Mouse (Mus musculus) midbrain, embryonic 15.5 days (tissue): Measurements from ENCODE around the gene Cdiptos. TPM values are rescaled to one million over a fixed set of nuclear protein-coding genes. Genes with fewer than 3 reads are reported as not detected.

Source experiments
- ATAC-seq: fragments of 200-750 bp; cut with Nextera tagmentation; replicated peaks from 2 replicates; pipeline ENCODE4 v1.8.0; 2017; ENCODE audit warnings: moderate TSS enrichment
- H3K27ac ChIP-seq: fragments of 300-500 bp; sonication (generic); 2 replicates; pipeline ENCODE4 v1.5.1; 2015; ENCODE audit warnings: mild to moderate bottlenecking, inconsistent platforms
- H3K27me3 ChIP-seq: fragments of 300-500 bp; sonication (generic); replicated peaks from 2 replicates; pipeline ENCODE4 v1.6.1; 2015; ENCODE audit warnings: inconsistent platforms
- H3K36me3 ChIP-seq: fragments of 300-500 bp; sonication (generic); replicated peaks from 2 replicates; pipeline ENCODE4 v1.6.1; 2015; ENCODE audit warnings: inconsistent platforms
- H3K4me1 ChIP-seq: fragments of 300-500 bp; sonication (generic); 2 replicates; pipeline ENCODE4 v1.6.1; 2015; ENCODE audit warnings: inconsistent platforms
- H3K4me2 ChIP-seq: fragments of 300-500 bp; sonication (generic); 2 replicates; pipeline ENCODE4 v1.6.1; 2015; ENCODE audit warnings: inconsistent platforms, mild to moderate bottlenecking, moderate library complexity
- H3K4me3 ChIP-seq: fragments of 300-500 bp; sonication (generic); 2 replicates; pipeline ENCODE4 v1.5.1; 2015; ENCODE audit warnings: mild to moderate bottlenecking, inconsistent platforms
- H3K9ac ChIP-seq: fragments of 300-500 bp; sonication (generic); 2 replicates; pipeline ENCODE4 v1.6.1; 2015; ENCODE audit warnings: mild to moderate bottlenecking, inconsistent platforms
- H3K9me3 ChIP-seq: fragments of 300-500 bp; sonication (generic); 2 replicates; pipeline ENCODE4 v1.6.1; 2016; ENCODE audit warnings: inconsistent platforms
- WGBS: fragments of 180-500 bp; shearing (Covaris S2); methylation state at CpG from one replicate; pipeline ENCODE4 v1.1.7; 2015; ENCODE audit warnings: mixed read lengths; 5-methylcytosine and 5-hydroxymethylcytosine counted together
- polyA plus RNA-seq: library from polyadenylated mRNA; unstranded; fragments of >200 nt; fragmentation: Nextera tagmentation; extraction: Ambion mirVana; gene quantifications from 2 replicates; pipeline ENCODE4 v1.2.1, GENCODE M21; 2015

Cdiptos gene
- polyA plus RNA-seq, 1 experiment from 2014 or later, result 1.1 TPM

- Histone ChIP-seq H3K4me1 (peaks cover 29% of the 10 kb centered on the region), H3K27me3 (no peaks in the 10 kb centered on the region), H3K9me3 (no peaks in the 10 kb centered on the region), H3K4me3 (no peak overlapping the region), H3K9ac (no peak overlapping the region), H3K36me3 (peaks cover 12% of the 10 kb centered on the region; the same call in 1 of the 2 replicates), H3K27ac (no peak overlapping the region), H3K4me2 (no peak overlapping the region)
- 90% methylated on average over 6 of the region's 6 CpGs for WGBS
- ATAC-seq, result no peak
Measured at GRCm38 (mm10) chr7:127012374-127012773, 36.5 kb upstream of the Cdiptos start.

DNA sequence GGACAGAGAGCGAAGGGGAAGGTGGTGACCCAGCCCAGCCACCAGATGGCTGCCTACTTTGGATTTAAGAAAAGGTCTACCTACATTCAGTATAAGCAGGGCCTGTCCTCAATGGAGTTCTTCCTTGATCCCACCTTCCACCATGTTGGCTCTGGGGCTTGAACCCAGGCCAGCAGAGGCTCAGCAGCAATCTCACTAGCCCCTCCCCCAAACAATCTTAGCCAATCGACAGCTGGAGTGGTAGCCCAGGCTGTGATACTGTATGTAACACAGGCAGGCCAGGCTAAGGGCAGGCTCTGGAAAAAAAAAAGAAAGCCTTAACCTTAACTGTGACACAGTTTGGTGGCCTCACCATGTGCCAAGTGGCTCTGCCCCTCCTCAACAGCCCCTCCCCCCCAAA lies 35.8 kb upstream of the Cdiptos start:
- ATAC-seq, result no peak
- Histone ChIP-seq H3K4me2 (no peak overlapping the region), H3K27ac (no peak overlapping the region), H3K27me3 (no peaks in the 10 kb centered on the region), H3K4me3 (no peak overlapping the region), H3K36me3 (peaks cover 12% of the 10 kb centered on the region; the same call in 1 of the 2 replicates), H3K9ac (no peak overlapping the region), H3K4me1 (peaks cover 28% of the 10 kb centered on the region), H3K9me3 (no peaks in the 10 kb centered on the region)
- WGBS, result 79% methylated on average over 2 of the region's 2 CpGs

DNA sequence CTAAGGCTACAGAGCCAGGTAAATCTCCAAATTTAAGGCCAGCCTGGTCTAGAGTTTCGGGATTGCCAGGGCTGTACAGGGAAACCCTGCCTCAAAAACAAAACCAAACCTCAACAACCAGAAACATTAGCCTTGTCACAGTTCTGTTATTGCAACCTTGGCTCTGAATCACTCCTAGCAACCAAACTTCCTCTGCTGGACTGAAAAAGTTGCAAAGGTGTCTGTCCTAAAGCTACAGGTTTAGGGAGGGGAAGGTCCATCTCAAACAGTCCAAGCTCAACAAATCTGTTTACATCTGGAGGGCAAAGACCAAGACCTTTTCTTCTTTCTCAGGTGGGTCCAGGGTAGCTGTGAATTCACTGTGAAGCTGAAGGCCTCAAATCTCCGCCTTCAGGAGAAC lies 35.2 kb upstream of the Cdiptos start:
- Histone ChIP-seq H3K4me2 (no peak overlapping the region), H3K4me1 (peaks cover 25% of the 10 kb centered on the region), H3K4me3 (no peak overlapping the region), H3K9ac (no peak overlapping the region), H3K9me3 (no peaks in the 10 kb centered on the region), H3K36me3 (peaks cover 12% of the 10 kb centered on the region; the same call in 1 of the 2 replicates), H3K27ac (no peak overlapping the region), H3K27me3 (no peaks in the 10 kb centered on the region)
- ATAC-seq, result no peak
- 96% methylated on average over 2 of the region's 2 CpGs for WGBS

DNA sequence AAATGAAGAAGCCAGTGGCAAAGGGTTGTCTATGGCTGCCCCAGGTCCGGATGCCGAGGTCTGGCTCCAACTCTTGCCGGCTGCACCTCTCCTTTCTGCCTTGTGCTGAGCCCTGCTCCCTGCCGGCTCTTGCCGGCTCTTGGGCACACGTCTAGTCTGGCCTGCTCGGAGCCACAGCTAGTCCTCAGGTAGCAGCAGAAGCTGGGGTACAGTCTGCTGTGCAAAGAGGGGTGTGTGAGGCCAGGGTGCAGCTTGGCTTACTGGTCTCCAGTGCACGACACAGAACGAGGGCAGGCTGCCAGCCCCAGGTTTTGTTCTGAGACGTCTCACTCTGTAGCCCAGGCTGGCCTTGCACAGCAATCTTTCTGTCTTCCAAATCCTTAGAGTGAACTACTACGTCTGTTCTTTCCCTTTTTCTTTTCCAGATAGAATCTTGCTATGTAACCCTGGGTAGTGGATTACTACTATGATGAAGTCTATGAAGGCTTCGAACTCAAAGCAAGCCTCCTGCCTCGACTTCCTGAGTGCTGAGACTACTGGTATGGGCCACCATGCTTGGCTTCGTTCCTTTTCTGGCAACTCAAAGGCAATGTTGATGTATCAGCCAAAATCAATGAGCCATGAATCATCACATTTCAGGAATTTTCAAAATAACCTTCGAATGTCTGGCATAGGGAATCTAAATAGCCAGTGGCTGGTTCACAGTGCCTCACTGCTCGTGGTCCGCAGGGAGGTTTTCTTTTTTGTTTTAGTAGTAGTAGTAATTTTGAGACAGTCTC lies 33.6 kb upstream of the Cdiptos start:
- Histone ChIP-seq H3K4me3 (no peak overlapping the region), H3K4me2 (no peak overlapping the region), H3K9ac (no peak overlapping the region), H3K27me3 (no peaks in the 10 kb centered on the region), H3K27ac (no peak overlapping the region), H3K4me1 (peaks cover 9% of the 10 kb centered on the region), H3K36me3 (0 out of 2 replicates have a peak, but pooled peaks cover 8% of the 10 kb centered on the region), H3K9me3 (no peaks in the 10 kb centered on the region)
- no peak for ATAC-seq
- WGBS, result 83% methylated on average over 17 of the region's 17 CpGs

DNA sequence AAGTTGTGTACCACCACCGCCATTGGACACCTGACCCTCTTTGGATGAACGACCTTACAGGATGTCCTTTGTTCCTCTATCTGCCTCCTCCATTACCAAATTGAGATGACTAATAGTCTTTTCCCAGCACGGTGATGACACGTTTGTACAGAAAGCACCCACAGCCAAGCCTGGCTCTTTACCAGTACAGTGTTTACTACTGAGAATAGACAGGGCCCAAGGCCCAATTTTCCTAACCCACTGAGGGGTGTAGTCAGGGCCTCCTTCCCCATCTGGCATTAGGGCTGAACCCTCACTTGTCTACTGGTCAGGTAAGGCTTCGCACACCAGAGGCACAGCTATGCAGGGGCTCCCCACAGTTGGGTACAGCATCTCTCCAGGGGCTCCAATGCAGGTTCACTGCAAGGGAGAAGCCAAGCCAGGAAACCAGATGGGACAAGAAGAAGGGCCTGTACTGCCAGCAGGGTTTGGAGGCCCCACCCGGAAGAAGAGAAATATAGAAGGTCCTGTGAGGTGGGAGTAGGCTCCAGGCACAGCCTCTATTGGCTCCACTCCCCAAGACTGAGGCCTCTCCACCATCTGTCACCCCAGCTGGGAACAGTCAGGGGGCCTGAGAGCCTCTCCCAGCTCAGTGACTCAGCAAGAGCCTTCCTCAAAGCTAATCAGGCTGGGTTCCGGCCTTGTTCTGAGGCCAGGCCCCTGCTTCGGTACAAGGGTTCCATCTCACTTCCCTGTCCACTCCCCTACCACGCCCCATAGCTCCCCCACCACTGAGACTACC lies 32.5 kb upstream of the Cdiptos start:
- Histone ChIP-seq H3K9ac (no peak overlapping the region), H3K36me3 (0 out of 2 replicates have a peak, but pooled peaks cover 6% of the 10 kb centered on the region), H3K27ac (peak overlapping the region; percentile 40; the same call in 1 of the 2 replicates), H3K27me3 (no peaks in the 10 kb centered on the region), H3K4me3 (no peak overlapping the region), H3K9me3 (no peaks in the 10 kb centered on the region), H3K4me2 (no peak overlapping the region), H3K4me1 (peaks cover 2% of the 10 kb centered on the region; the same call in 1 of the 2 replicates)
- WGBS, result 67% methylated on average over 9 of the region's 9 CpGs
- ATAC-seq, result no peak

GRCm38 (mm10) chr7:127007313-127008024 lies 31.6 kb upstream of the Cdiptos start:
- Histone ChIP-seq H3K9me3 (no peaks in the 10 kb centered on the region), H3K27ac (no peak overlapping the region), H3K4me2 (no peak overlapping the region), H3K27me3 (no peaks in the 10 kb centered on the region), H3K36me3 (no peaks in the 10 kb centered on the region), H3K4me1 (no peaks in the 10 kb centered on the region), H3K9ac (no peak overlapping the region), H3K4me3 (no peak overlapping the region)
- 89% methylated on average over 6 of the region's 6 CpGs for WGBS
- no peak for ATAC-seq

DNA sequence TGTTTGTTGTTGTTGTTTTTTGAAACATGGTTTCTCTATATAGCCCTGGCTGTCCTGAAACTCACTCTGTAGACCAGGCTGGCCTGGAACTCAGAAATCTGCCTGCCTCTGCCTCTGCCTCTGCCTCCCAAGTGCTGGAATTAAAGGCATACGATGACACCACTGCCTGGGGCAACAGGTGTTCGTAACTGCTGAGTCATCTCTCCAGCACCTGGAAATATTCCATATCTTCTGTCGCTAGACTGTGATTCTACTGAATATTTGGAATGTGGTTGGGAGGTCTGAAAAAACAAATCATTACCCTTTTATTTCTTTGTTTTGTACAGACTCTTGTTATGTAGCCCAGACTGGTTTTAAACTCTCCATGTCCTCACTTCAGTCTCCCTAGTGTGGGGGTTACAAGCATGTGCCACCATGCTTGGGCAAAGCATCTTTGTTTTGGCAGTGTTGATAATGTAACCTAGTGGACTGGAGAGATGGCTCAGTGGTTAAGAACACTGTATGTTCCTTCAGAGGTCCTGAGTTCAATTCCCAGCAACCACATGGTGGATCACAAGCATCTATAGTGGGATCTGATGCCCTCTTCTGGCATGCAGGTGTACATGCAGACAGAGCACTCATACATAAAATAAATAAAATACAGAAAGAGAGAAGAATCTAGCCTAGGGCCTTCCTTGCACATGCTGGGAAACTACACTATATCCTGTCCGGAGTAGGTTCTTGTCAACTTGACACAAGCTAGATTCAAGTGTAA lies 28.4 kb upstream of the Cdiptos start:
- Histone ChIP-seq H3K27me3 (no peaks in the 10 kb centered on the region), H3K9me3 (no peaks in the 10 kb centered on the region), H3K4me1 (no peaks in the 10 kb centered on the region), H3K9ac (no peak overlapping the region), H3K36me3 (no peaks in the 10 kb centered on the region), H3K4me3 (no peak overlapping the region), H3K27ac (no peak overlapping the region), H3K4me2 (no peak overlapping the region)
- no peak for ATAC-seq
- 93% methylated on average over 4 of the region's 4 CpGs for WGBS

DNA sequence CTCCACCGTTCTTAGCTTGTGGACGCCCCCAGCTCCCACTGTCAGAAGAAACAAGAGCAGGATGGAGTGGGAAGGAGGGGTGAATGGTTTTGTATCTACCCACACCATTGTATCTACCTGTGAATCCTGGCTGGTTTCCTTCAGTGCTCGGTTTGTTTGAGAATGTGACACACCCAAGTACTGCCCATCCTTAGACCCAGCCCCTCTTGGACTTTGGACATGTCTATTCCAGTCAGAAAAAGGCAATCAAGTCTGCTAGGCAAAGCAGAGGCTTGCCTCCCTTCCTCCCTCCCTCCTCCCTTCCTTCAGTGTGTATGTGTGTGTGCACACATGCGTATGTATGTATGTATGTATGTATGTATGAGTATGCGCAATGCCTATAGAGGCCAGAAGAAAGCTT lies 27.7 kb upstream of the Cdiptos start:
- 94% methylated on average over 5 of the region's 5 CpGs for WGBS
- H3K4me2 ChIP-seq, result no peak overlapping the region

GRCm38 (mm10) chr7:126999568-126999967 lies 23.7 kb upstream of the Cdiptos start:
- H3K9me3 ChIP-seq, result no peaks in the 10 kb centered on the region
- H3K4me3 ChIP-seq, result no peak overlapping the region
- 85% methylated on average over 10 of the region's 10 CpGs for WGBS
- H3K27me3 ChIP-seq, result no peaks in the 10 kb centered on the region
- no peak overlapping the region for H3K4me2 ChIP-seq
- H3K36me3 ChIP-seq, result no peaks in the 10 kb centered on the region
- no peak overlapping the region for H3K9ac ChIP-seq
- no peaks in the 10 kb centered on the region for H3K4me1 ChIP-seq
- no peak for ATAC-seq
- H3K27ac ChIP-seq, result no peak overlapping the region

More for the DNA sequence above, 27.7 kb upstream of the Cdiptos start:
- Histone ChIP-seq H3K4me1 (no peaks in the 10 kb centered on the region), H3K36me3 (no peaks in the 10 kb centered on the region), H3K27me3 (no peaks in the 10 kb centered on the region), H3K4me3 (no peak overlapping the region), H3K27ac (no peak overlapping the region), H3K9ac (no peak overlapping the region), H3K9me3 (no peaks in the 10 kb centered on the region)
- no peak for ATAC-seq

GRCm38 (mm10) chr7:126996449-126996848 lies 20.6 kb upstream of the Cdiptos start:
- H3K36me3 ChIP-seq, result no peaks in the 10 kb centered on the region
- WGBS, result 82% methylated on average over 4 of the region's 4 CpGs
- no peak overlapping the region for H3K4me2 ChIP-seq
- no peak overlapping the region for H3K4me3 ChIP-seq
- H3K4me1 ChIP-seq, result no peaks in the 10 kb centered on the region
- no peaks in the 10 kb centered on the region for H3K9me3 ChIP-seq
- no peak overlapping the region for H3K9ac ChIP-seq
- ATAC-seq, result no peak
- H3K27ac ChIP-seq, result no peak overlapping the region
- no peaks in the 10 kb centered on the region for H3K27me3 ChIP-seq

- Histone ChIP-seq H3K36me3 (no peaks in the 10 kb centered on the region), H3K4me3 (no peak overlapping the region), H3K4me2 (no peak overlapping the region), H3K27ac (no peak overlapping the region), H3K9me3 (no peaks in the 10 kb centered on the region), H3K4me1 (no peaks in the 10 kb centered on the region), H3K27me3 (no peaks in the 10 kb centered on the region), H3K9ac (no peak overlapping the region)
- ATAC-seq, result no peak
- 72% methylated on average over 8 of the region's 8 CpGs for WGBS
Measured at GRCm38 (mm10) chr7:126988816-126989215, 12.9 kb upstream of the Cdiptos start.
